Mouse (Mus musculus) gonadal fat pad, adult 2 months (tissue): ENCODE results near the gene Rpp40. TPM values are rescaled to one million over a fixed set of nuclear protein-coding genes. Genes with fewer than 3 reads are reported as not detected.

Experiments
- DNase-seq: peaks from one replicate; pipeline ENCODE4 v3.0.0-alpha.2; 2012; ENCODE audit warnings: low read depth
- polyA plus RNA-seq: library from polyadenylated mRNA; depleted of rRNA; stranded (reverse); fragments of >200 nt; gene quantifications from 2 replicates; pipeline ENCODE4 v1.2.3, GENCODE M21; 2012; rRNA removed

The Rpp40 gene
- polyA plus RNA-seq: 5.3 and 6.0 TPM in 2 replicates

GRCm38 (mm10) chr13:35905879-35906481, at the start of gene Rpp40:
TSS of gene Rpp40 (minus strand) at chr13:35906359.
- DNase-seq: peak; percentile 92

- no peak for DNase-seq
These were observed 43.8 kb upstream of the Rpp40 start for GRCm38 (mm10) chr13:35949814-35950455.

- DNase-seq: no peak
These were observed 41.3 kb upstream of the Rpp40 start for GRCm38 (mm10) chr13:35947354-35948000.

DNA sequence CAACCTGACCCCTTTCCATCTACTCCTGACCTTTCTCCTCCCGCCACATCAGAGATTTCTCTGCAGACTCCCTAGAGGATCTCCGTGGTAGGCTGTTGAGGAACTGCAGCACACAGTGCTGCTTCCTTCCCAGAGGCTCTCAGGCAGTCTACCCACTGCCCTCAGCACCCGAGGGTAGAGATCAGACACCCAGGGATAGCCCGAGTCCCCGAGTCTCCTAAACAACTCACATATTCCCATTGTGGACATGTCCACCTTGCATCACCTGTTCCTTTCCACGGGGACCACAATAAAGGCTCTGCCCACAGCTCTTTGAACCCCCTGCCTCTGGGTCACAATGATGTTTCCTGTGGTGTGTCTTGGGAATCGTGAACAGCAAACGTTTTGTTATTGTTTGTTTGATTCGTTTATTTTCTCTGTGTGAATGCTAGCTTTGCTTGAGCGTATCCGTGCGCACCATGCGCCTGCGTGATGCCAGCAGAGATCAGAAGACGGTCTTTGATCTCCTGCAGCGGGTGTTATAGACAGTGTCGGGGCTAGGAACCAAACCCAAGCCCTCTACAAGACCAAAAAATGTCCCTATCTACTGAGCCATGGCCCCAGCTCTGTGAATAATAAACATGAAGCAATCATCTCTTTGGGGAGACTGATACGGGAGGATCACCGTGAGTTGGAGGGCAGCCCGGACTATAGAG, 40.6 kb upstream of the Rpp40 start:
- DNase-seq: no peak

GRCm38 (mm10) chr13:35940934-35941333, 34.8 kb upstream of the Rpp40 start:
- no peak for DNase-seq

DNA sequence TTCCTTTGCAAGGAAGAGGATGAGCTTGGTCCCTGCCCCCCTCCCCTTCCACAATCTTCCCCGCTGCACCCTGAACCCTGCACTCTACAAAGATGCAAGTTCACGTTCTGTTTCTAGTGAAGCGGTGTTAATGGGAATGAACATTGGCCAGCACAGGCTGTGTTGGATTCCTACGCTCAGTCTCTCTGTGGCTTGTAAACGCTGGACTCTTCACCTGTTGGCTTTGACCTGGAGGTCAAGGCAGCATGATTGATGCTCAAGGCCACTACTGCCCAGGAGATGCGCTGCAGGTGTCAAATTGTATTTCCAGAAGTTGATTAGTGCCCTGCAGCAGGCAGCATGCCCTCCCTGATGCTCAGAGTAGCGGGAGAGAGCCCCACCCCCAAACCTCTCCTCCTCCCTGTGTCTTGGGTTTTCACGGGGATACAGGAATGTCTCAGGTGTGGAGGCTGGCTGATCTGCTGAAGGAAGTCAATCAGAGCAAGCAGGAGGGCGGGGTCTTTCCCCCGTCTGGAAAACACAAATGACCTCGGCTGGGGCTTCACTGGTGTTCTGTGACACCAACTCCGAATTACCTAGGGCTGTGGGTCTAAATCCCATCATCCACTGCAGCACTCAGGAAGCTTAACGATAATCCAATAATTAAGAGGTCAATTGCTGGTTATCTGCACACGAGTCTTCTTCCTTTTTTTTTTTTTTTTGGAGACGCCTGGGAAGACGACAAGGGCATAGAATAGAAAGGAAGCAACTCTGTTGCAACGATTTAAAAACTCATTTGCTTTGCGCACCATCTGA, 33.9 kb upstream of the Rpp40 start:
- DNase-seq: no peak

DNA sequence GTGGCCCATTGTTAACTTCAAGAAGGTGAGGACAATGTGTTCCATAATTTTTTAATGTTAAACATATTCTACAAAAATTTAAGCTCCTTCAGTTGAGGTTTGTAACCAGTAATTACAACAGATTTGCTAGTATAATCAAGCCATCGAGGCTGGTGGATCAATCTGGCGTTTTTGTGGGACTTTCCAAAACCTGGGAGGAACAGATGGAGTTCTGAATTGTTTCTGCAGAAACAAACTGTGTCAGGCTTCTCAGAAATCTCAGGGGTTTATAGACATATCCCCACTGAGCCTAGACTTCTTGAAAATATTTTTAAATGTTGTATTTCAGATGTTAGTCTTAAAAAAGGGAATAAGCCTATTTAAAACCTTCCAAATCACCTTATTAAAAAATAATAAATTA, 31.8 kb upstream of the Rpp40 start:
- DNase-seq: no peak

DNA sequence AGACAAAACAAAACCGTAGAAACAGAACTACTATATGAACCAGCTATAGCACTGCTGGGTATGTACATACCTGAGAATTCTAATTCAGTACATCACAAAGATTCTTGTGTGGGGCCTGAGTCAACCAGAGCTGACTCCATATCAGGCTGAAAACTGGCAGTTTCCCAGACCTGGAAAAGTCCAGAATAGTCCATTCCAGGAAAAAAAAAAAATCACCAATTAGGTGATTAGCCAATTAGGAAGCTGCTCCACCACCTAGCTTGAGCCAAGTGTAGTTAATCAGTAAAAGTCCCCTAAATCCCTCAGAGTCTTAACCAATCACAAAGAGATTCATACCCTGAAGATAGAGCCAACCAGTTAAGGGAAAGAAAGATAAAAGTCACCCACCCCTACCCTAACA, 5.3 kb upstream of the Rpp40 start:
- DNase-seq: no peak

- no peak for DNase-seq
These were observed 781 bp downstream of the Rpp40 start for GRCm38 (mm10) chr13:35905378-35905777.

DNA sequence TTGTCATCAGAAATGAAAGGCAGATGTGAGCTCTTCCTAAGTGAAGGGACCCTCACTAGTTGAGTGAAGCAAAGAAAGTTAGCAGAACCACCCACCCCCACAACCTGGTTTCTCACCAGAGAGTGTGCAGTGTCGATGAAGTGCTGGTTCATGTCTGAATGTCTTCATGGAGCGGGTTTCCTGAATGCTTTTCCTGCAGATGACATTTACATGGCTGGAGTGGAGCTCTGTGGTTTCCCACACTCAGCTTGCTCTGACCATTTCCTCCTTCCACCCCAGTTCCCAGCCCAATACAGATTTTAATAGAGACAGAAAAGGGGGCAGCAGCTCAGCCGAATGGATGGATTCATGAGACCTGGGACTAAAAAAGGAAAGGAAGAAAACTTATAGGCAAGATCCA, 13.3 kb downstream of the Rpp40 start:
- DNase-seq: no peak

DNA sequence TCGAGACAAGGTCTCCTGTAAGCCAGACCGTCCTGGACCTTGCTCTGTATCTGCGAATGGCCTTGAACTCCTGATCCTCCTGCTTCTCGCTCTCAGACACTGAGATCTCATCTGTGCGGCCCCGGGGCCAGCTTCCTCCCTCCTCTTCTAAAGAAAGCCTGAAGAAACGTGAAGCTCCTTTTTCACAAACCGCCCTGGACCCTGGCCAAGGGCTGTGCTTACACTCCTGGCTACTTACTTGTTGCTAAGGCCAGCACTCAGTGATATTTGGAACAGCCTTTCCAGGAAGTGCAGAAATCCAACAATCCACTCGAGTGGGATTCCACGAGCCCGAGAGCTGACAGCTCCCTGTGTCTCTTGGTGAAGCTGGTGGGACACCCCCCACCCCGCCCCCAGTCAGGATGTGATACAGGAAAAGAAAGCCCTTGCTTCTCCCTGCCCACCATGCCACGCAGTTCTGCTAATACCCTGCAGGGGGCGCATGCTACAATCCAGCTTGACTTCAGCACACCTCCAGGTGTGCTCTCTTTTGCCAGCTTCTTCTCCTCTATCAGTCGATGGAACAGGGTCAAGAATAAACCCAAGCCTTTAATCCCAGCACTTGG, 19.9 kb downstream of the Rpp40 start:
- no peak for DNase-seq

- no peak for DNase-seq
These were observed 25.6 kb downstream of the Rpp40 start for GRCm38 (mm10) chr13:35880555-35881046.

- no peak for DNase-seq
These were observed 26.6 kb downstream of the Rpp40 start for GRCm38 (mm10) chr13:35879519-35879918.

DNA sequence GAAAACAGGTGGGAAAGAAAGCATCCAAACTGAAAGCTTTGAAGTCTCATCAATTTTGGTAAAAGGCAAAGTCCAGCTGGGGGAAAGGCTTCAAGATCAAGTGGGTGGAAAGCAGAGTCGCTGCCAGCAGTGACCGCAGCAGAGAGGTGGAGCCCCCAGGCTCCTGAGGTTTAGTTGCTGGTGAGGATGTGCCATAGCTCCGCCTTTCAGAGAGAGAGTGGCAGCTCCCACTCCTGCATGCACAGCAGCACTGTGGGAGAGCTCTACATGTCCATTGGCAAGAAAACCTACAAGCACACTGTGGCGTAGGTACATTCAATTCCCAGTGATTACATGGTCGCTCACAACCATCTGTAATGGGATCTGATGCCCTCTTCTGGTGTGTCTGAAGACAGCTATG, 27.1 kb downstream of the Rpp40 start:
- no peak for DNase-seq

- DNase-seq: no peak
These were observed 27.9 kb downstream of the Rpp40 start for GRCm38 (mm10) chr13:35878282-35878681.

- no peak for DNase-seq
These were observed 30.8 kb downstream of the Rpp40 start for GRCm38 (mm10) chr13:35875396-35875795.

DNA sequence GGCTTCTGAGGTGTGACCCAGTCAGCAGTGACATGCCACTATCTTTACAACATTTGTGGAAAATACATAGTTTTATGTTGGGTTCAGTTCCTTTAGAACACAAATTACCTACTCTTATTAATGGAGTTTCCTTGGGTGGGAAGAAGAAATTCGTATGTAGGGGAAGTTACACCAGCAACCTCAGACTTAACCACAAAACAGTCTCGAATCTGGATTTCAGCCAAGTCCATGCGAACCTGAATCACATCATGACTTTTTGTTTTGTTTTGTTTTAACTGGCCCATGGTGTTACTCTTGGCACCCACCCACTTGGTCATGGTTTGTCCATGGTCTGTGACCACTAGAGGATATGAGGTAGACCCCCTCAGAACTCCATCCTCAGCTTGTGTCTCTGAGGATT, 35.1 kb downstream of the Rpp40 start:
- DNase-seq: no peak

GRCm38 (mm10) chr13:35870659-35871058, 35.5 kb downstream of the Rpp40 start:
- DNase-seq: no peak

- DNase-seq: no peak
These were observed 45.2 kb downstream of the Rpp40 start for GRCm38 (mm10) chr13:35860916-35861315.

- DNase-seq: no peak
These were observed 48.7 kb downstream of the Rpp40 start for GRCm38 (mm10) chr13:35857486-35857885.
